Mouse (Mus musculus) midbrain, embryonic 14.5 days (tissue): ENCODE measurements around the gene Fxr1. TPM values are rescaled to one million over a fixed set of nuclear protein-coding genes. Genes with fewer than 3 reads are reported as not detected.
"Not testable (repeated sequence)": the region's sequence is repeated elsewhere in the genome, so short reads cannot be mapped to it uniquely, and the experiment has no call there.

Experiments
- ATAC-seq: fragments of 200-750 bp; cut with Nextera tagmentation; 2 replicates; pipeline ENCODE4 v1.8.0; 2017; ENCODE audit warnings: moderate number of reproducible peaks, moderate library complexity; ENCODE audit not compliant: low FRiP score, low TSS enrichment
- DNase-seq: peaks from one replicate; pipeline ENCODE4 v3.0.0-alpha.2; 2015
- H3K27ac ChIP-seq: fragments of 300-500 bp; sonication (generic); replicated peaks from 2 replicates; pipeline ENCODE4 v1.5.1; 2014; ENCODE audit warnings: mild to moderate bottlenecking, low read depth, low read length, moderate library complexity
- H3K27me3 ChIP-seq: fragments of 300-500 bp; sonication (generic); 2 replicates; pipeline ENCODE4 v1.6.1; 2014; ENCODE audit warnings: low read length, control low read depth, mixed read lengths; ENCODE audit not compliant: control insufficient read depth, insufficient read depth
- H3K36me3 ChIP-seq: fragments of 300-500 bp; sonication (generic); 2 replicates; pipeline ENCODE4 v1.6.1; 2014; ENCODE audit warnings: low read length, control low read depth; ENCODE audit not compliant: control insufficient read depth, insufficient read depth
- H3K4me1 ChIP-seq: fragments of 300-500 bp; sonication (generic); 2 replicates; pipeline ENCODE4 v1.6.1; 2014; ENCODE audit warnings: mild to moderate bottlenecking, antibody characterized with exemption, low read length, control low read depth; ENCODE audit not compliant: control insufficient read depth, insufficient read depth
- H3K4me2 ChIP-seq: fragments of 300-500 bp; sonication (generic); 2 replicates; pipeline ENCODE4 v1.6.1; 2014; ENCODE audit warnings: mild to moderate bottlenecking, low read length, moderate library complexity
- H3K4me3 ChIP-seq: fragments of 300-500 bp; sonication (generic); replicated peaks from 2 replicates; pipeline ENCODE4 v1.5.1; 2014; ENCODE audit warnings: low read depth, low read length
- H3K9ac ChIP-seq: fragments of 300-500 bp; sonication (generic); replicated peaks from 2 replicates; pipeline ENCODE4 v1.6.1; 2014; ENCODE audit warnings: mild to moderate bottlenecking, low read length, moderate library complexity
- H3K9me3 ChIP-seq: fragments of 300-500 bp; sonication (generic); 2 replicates; pipeline ENCODE4 v1.6.1; 2016; ENCODE audit warnings: low read length, control low read depth, mixed read lengths; ENCODE audit not compliant: control insufficient read depth
- WGBS: fragments of 180-500 bp; shearing (Covaris S2); extraction: QIAGEN DNeasy Blood & Tissue Kit; methylation state at CpG from one replicate; pipeline ENCODE4 v1.1.7; 2014; 5-methylcytosine and 5-hydroxymethylcytosine counted together
- polyA plus RNA-seq: library from polyadenylated mRNA; unstranded; fragments of >200 nt; fragmentation: Nextera tagmentation; extraction: Ambion mirVana; gene quantifications from 2 replicates; pipeline ENCODE4 v1.2.1, GENCODE M21; 2014

The Fxr1 gene
- polyA plus RNA-seq, 1 experiment from 2014 or later: 44.3 TPM

- no peak overlapping the region for H3K4me3 ChIP-seq
- no peak for ATAC-seq
- no peaks in the 10 kb centered on the region for H3K9me3 ChIP-seq
- no peak for DNase-seq
- H3K36me3 ChIP-seq: no peaks in the 10 kb centered on the region
- H3K4me2 ChIP-seq: no peak overlapping the region
- no peaks in the 10 kb centered on the region for H3K27me3 ChIP-seq
- H3K9ac ChIP-seq: no peak overlapping the region
- no peak overlapping the region for H3K27ac ChIP-seq
- no peaks in the 10 kb centered on the region for H3K4me1 ChIP-seq
- 97% methylated on average over 3 of the region's 3 CpGs for WGBS
Observed at GRCm38 (mm10) chr3:34033720-34034364, 14.1 kb downstream of the Fxr1 start.

GRCm38 (mm10) chr3:34034803-34035202 is 15.1 kb downstream of the Fxr1 start:
- no peak overlapping the region for H3K27ac ChIP-seq
- DNase-seq (no peak), ATAC-seq (no peak)
- no peak overlapping the region for H3K9ac ChIP-seq
- no peaks in the 10 kb centered on the region for H3K4me1 ChIP-seq
- 92% methylated on average over 1 of the region's 1 CpGs for WGBS
- H3K4me2 ChIP-seq: no peak overlapping the region
- H3K27me3 ChIP-seq: no peaks in the 10 kb centered on the region
- no peaks in the 10 kb centered on the region for H3K9me3 ChIP-seq
- no peak overlapping the region for H3K4me3 ChIP-seq
- no peaks in the 10 kb centered on the region for H3K36me3 ChIP-seq

- no peaks in the 10 kb centered on the region for H3K36me3 ChIP-seq
- H3K9ac ChIP-seq: no peak overlapping the region
- ATAC-seq (no peak), DNase-seq (no peak)
- H3K4me1 ChIP-seq: no peaks in the 10 kb centered on the region
- no peak overlapping the region for H3K4me3 ChIP-seq
- H3K27me3 ChIP-seq: no peaks in the 10 kb centered on the region
- 86% methylated on average over 3 of the region's 3 CpGs for WGBS
- H3K9me3 ChIP-seq: no peaks in the 10 kb centered on the region
- H3K27ac ChIP-seq: no peak overlapping the region
- no peak overlapping the region for H3K4me2 ChIP-seq
Observed at GRCm38 (mm10) chr3:34035706-34036105, 16.0 kb downstream of the Fxr1 start.

GRCm38 (mm10) chr3:34041990-34042389 is 22.2 kb downstream of the Fxr1 start:
- 91% methylated on average over 4 of the region's 4 CpGs for WGBS
- H3K36me3 ChIP-seq: peaks cover 22% of the 10 kb centered on the region
- no peak overlapping the region for H3K4me3 ChIP-seq
- H3K9me3 ChIP-seq: no peaks in the 10 kb centered on the region
- DNase-seq (no peak), ATAC-seq (no peak)
- H3K4me2 ChIP-seq: no peak overlapping the region
- no peak overlapping the region for H3K27ac ChIP-seq
- H3K27me3 ChIP-seq: no peaks in the 10 kb centered on the region
- no peaks in the 10 kb centered on the region for H3K4me1 ChIP-seq
- no peak overlapping the region for H3K9ac ChIP-seq

- no peak overlapping the region for H3K4me2 ChIP-seq
- DNase-seq (no peak), ATAC-seq (no peak)
- H3K9me3 ChIP-seq: no peaks in the 10 kb centered on the region
- H3K36me3 ChIP-seq: peaks cover 61% of the 10 kb centered on the region
- H3K27me3 ChIP-seq: no peaks in the 10 kb centered on the region
- 97% methylated on average over 2 of the region's 2 CpGs for WGBS
- no peak overlapping the region for H3K27ac ChIP-seq
- H3K4me3 ChIP-seq: no peak overlapping the region
- H3K9ac ChIP-seq: no peak overlapping the region
- H3K4me1 ChIP-seq: no peaks in the 10 kb centered on the region
Observed at GRCm38 (mm10) chr3:34062352-34062751, 42.6 kb downstream of the Fxr1 start.

- not testable (repeated sequence) for DNase-seq, ATAC-seq, H3K27me3 ChIP-seq, H3K9me3 ChIP-seq, H3K4me1 ChIP-seq, H3K27ac ChIP-seq, H3K4me2 ChIP-seq, H3K9ac ChIP-seq, H3K4me3 ChIP-seq
- peaks cover 58% of the 10 kb centered on the region for H3K36me3 ChIP-seq
- WGBS: 95% methylated on average over 7 of the region's 7 CpGs
Observed at GRCm38 (mm10) chr3:34068943-34069342, 49.2 kb downstream of the Fxr1 start.

GRCm38 (mm10) chr3:34072726-34073125 is 53.0 kb downstream of the Fxr1 start:
- H3K4me2 ChIP-seq: no peak overlapping the region
- H3K9me3 ChIP-seq: no peaks in the 10 kb centered on the region
- H3K36me3 ChIP-seq: peaks cover 51% of the 10 kb centered on the region
- H3K4me3 ChIP-seq: no peak overlapping the region
- no peak overlapping the region for H3K27ac ChIP-seq
- ATAC-seq (no peak), DNase-seq (no peak)
- H3K9ac ChIP-seq: no peak overlapping the region
- WGBS: 96% methylated on average over 6 of the region's 6 CpGs
- H3K27me3 ChIP-seq: no peaks in the 10 kb centered on the region
- no peaks in the 10 kb centered on the region for H3K4me1 ChIP-seq

GRCm38 (mm10) chr3:34076058-34076759 is 56.5 kb downstream of the Fxr1 start:
- Histone ChIP-seq H3K36me3 (peaks cover 46% of the 10 kb centered on the region), H3K4me2 (no peak overlapping the region), H3K27me3 (no peaks in the 10 kb centered on the region), H3K9me3 (no peaks in the 10 kb centered on the region), H3K27ac (no peak overlapping the region), H3K4me1 (peaks cover 6% of the 10 kb centered on the region; the same call in 1 of the 2 replicates), H3K9ac (no peak overlapping the region), H3K4me3 (no peak overlapping the region)
- WGBS: 91% methylated on average over 6 of the region's 6 CpGs
- ATAC-seq (no peak), DNase-seq (no peak)
